Mouse (Mus musculus): ENCODE measurements around the gene Cmklr1. TPM values are rescaled to one million over a fixed set of nuclear protein-coding genes. Genes with fewer than 3 reads are reported as not detected.

Cmklr1 gene
- polyA plus RNA-seq, 1 experiment from 2014 or later = 2.6 TPM

GRCm38 (mm10) chr5:113580801-113581200, 69.4 kb downstream of the Cmklr1 start:
- Histone ChIP-seq H3K9me3 (ENCODE audit: control insufficient read depth, low read length) (no peaks in the 10 kb centered on the region), H3K27me3 (ENCODE audit: control insufficient read depth, insufficient read depth, low read length) (no peaks in the 10 kb centered on the region), H3K36me3 (ENCODE audit: control insufficient read depth, insufficient read depth, low read length) (no peaks in the 10 kb centered on the region), H3K4me2 (replicated peaks; ENCODE audit: low read depth) (no peak overlapping the region), H3K4me3 (ENCODE audit: low read depth, low read length) (no peak overlapping the region), H3K27ac (replicated peaks) (no peak overlapping the region), H3K4me1 (replicated peaks; ENCODE audit: control insufficient read depth, insufficient read depth) (no peaks in the 10 kb centered on the region), H3K9ac (ENCODE audit: low read length) (no peak overlapping the region)
- ATAC-seq (ENCODE audit: low FRiP score, low TSS enrichment) = no peak
- 57% methylated on average over 9 of the region's 9 CpGs for WGBS
- no peak for TF ChIP-seq EP300 (optimal IDR thresholded peaks at IDR 0.05)
- no peak for TF ChIP-seq CTCF (IDR thresholded peaks at IDR 0.05; ENCODE audit: low read depth)
- DNase-seq (ENCODE audit: low spot score) = no peak

GRCm38 (mm10) chr5:113580248-113580647, 70.0 kb downstream of the Cmklr1 start:
- ATAC-seq (ENCODE audit: low FRiP score, low TSS enrichment) = no peak
- no peak overlapping the region for H3K27ac ChIP-seq (replicated peaks)
- no peaks in the 10 kb centered on the region for H3K36me3 ChIP-seq (ENCODE audit: control insufficient read depth, insufficient read depth, low read length)
- H3K27me3 ChIP-seq (ENCODE audit: control insufficient read depth, insufficient read depth, low read length) = no peaks in the 10 kb centered on the region
- no peaks in the 10 kb centered on the region for H3K4me1 ChIP-seq (replicated peaks; ENCODE audit: control insufficient read depth, insufficient read depth)
- WGBS = 51% methylated on average over 8 of the region's 8 CpGs
- no peak overlapping the region for H3K4me3 ChIP-seq (ENCODE audit: low read depth, low read length)
- no peak for TF ChIP-seq EP300 (optimal IDR thresholded peaks at IDR 0.05)
- TF ChIP-seq CTCF (IDR thresholded peaks at IDR 0.05; ENCODE audit: low read depth) = peak; percentile 75
- no peak overlapping the region for H3K4me2 ChIP-seq (replicated peaks; ENCODE audit: low read depth)
- no peaks in the 10 kb centered on the region for H3K9me3 ChIP-seq (ENCODE audit: control insufficient read depth, low read length)
- DNase-seq (ENCODE audit: low spot score) = no peak
- no peak overlapping the region for H3K9ac ChIP-seq (ENCODE audit: low read length)

- Histone ChIP-seq H3K36me3 (ENCODE audit: control insufficient read depth, insufficient read depth, low read length) (no peaks in the 10 kb centered on the region), H3K4me2 (replicated peaks; ENCODE audit: low read depth) (no peak overlapping the region), H3K27me3 (ENCODE audit: control insufficient read depth, insufficient read depth, low read length) (no peaks in the 10 kb centered on the region), H3K27ac (replicated peaks) (no peak overlapping the region), H3K9me3 (ENCODE audit: control insufficient read depth, low read length) (no peaks in the 10 kb centered on the region), H3K4me1 (replicated peaks; ENCODE audit: control insufficient read depth, insufficient read depth) (no peaks in the 10 kb centered on the region), H3K4me3 (ENCODE audit: low read depth, low read length) (no peak overlapping the region), H3K9ac (ENCODE audit: low read length) (no peak overlapping the region)
- TF ChIP-seq CTCF (IDR thresholded peaks at IDR 0.05; ENCODE audit: low read depth) (no peak), EP300 (optimal IDR thresholded peaks at IDR 0.05) (no peak)
- WGBS = 60% methylated on average over 4 of the region's 4 CpGs
- ATAC-seq (ENCODE audit: low FRiP score, low TSS enrichment) (no peak), DNase-seq (ENCODE audit: low spot score) (no peak)
Observed at GRCm38 (mm10) chr5:113579128-113579527, 71.1 kb downstream of the Cmklr1 start.

GRCm38 (mm10) chr5:113578428-113578827, 71.8 kb downstream of the Cmklr1 start:
- Histone ChIP-seq H3K4me2 (replicated peaks; ENCODE audit: low read depth) (no peak overlapping the region), H3K4me3 (ENCODE audit: low read depth, low read length) (no peak overlapping the region), H3K27ac (replicated peaks) (no peak overlapping the region), H3K36me3 (ENCODE audit: control insufficient read depth, insufficient read depth, low read length) (no peaks in the 10 kb centered on the region), H3K9me3 (ENCODE audit: control insufficient read depth, low read length) (no peaks in the 10 kb centered on the region), H3K9ac (ENCODE audit: low read length) (no peak overlapping the region), H3K4me1 (replicated peaks; ENCODE audit: control insufficient read depth, insufficient read depth) (no peaks in the 10 kb centered on the region), H3K27me3 (ENCODE audit: control insufficient read depth, insufficient read depth, low read length) (no peaks in the 10 kb centered on the region)
- no peak for TF ChIP-seq CTCF (IDR thresholded peaks at IDR 0.05; ENCODE audit: low read depth)
- no peak for TF ChIP-seq EP300 (optimal IDR thresholded peaks at IDR 0.05)
- ATAC-seq (ENCODE audit: low FRiP score, low TSS enrichment) (no peak), DNase-seq (ENCODE audit: low spot score) (no peak)
- WGBS = 83% methylated on average over 6 of the region's 6 CpGs

- no peaks in the 10 kb centered on the region for H3K9me3 ChIP-seq (ENCODE audit: control insufficient read depth, low read length)
- no peak overlapping the region for H3K4me2 ChIP-seq (replicated peaks; ENCODE audit: low read depth)
- ATAC-seq (ENCODE audit: low FRiP score, low TSS enrichment) = no peak
- no peak overlapping the region for H3K4me3 ChIP-seq (ENCODE audit: low read depth, low read length)
- no peaks in the 10 kb centered on the region for H3K27me3 ChIP-seq (ENCODE audit: control insufficient read depth, insufficient read depth, low read length)
- WGBS = 75% methylated on average over 7 of the region's 7 CpGs
- DNase-seq (ENCODE audit: low spot score) = no peak
- no peak overlapping the region for H3K9ac ChIP-seq (ENCODE audit: low read length)
- no peaks in the 10 kb centered on the region for H3K4me1 ChIP-seq (replicated peaks; ENCODE audit: control insufficient read depth, insufficient read depth)
- TF ChIP-seq EP300 (optimal IDR thresholded peaks at IDR 0.05) = no peak
- no peak for TF ChIP-seq CTCF (IDR thresholded peaks at IDR 0.05; ENCODE audit: low read depth)
- no peaks in the 10 kb centered on the region for H3K36me3 ChIP-seq (ENCODE audit: control insufficient read depth, insufficient read depth, low read length)
- no peak overlapping the region for H3K27ac ChIP-seq (replicated peaks)
Observed at GRCm38 (mm10) chr5:113577555-113577954, 72.7 kb downstream of the Cmklr1 start.

- Histone ChIP-seq H3K4me1 (replicated peaks; ENCODE audit: control insufficient read depth, insufficient read depth) (no peaks in the 10 kb centered on the region), H3K4me3 (ENCODE audit: low read depth, low read length) (no peak overlapping the region), H3K36me3 (ENCODE audit: control insufficient read depth, insufficient read depth, low read length) (no peaks in the 10 kb centered on the region), H3K9ac (ENCODE audit: low read length) (no peak overlapping the region), H3K9me3 (ENCODE audit: control insufficient read depth, low read length) (no peaks in the 10 kb centered on the region), H3K27me3 (ENCODE audit: control insufficient read depth, insufficient read depth, low read length) (no peaks in the 10 kb centered on the region), H3K4me2 (replicated peaks; ENCODE audit: low read depth) (no peak overlapping the region), H3K27ac (replicated peaks) (no peak overlapping the region)
- no peak for TF ChIP-seq CTCF (IDR thresholded peaks at IDR 0.05; ENCODE audit: low read depth)
- no peak for TF ChIP-seq EP300 (optimal IDR thresholded peaks at IDR 0.05)
- DNase-seq (ENCODE audit: low spot score) (no peak), ATAC-seq (ENCODE audit: low FRiP score, low TSS enrichment) (no peak)
- 52% methylated on average over 7 of the region's 7 CpGs for WGBS
Observed at GRCm38 (mm10) chr5:113570056-113570717, 80.0 kb downstream of the Cmklr1 start.

All from stomach, postnatal 0 days (tissue).